Mouse (Mus musculus) MEL (cell line): ENCODE results near the gene Ltc4s. TPM values are rescaled to one million over a fixed set of nuclear protein-coding genes. Genes with fewer than 3 reads are reported as not detected.

Source experiments
- DNase-seq: peaks from one replicate; pipeline ENCODE4 v3.0.0; 2011; ENCODE audit warnings: low read depth, low spot score
- H3K27ac ChIP-seq: 2 replicates; pipeline ENCODE4 v1.5.1; 2012; ENCODE audit warnings: low read depth, mild to moderate bottlenecking, control low read depth, low read length, moderate library complexity; ENCODE audit not compliant: control insufficient read depth
- H3K27me3 ChIP-seq, 2 experiments: fragments of 150-350 bp in 1 of 2; sonication (generic) in 1 of 2; 2 replicates each; pipeline ENCODE4 v1.6.1; 2012; ENCODE audit warnings: low read length in 2 of 2, mild to moderate bottlenecking in 2 of 2, improper control_type of control experiment in 1 of 2, moderate library complexity in 1 of 2; ENCODE audit not compliant: insufficient read depth in 2 of 2, control insufficient read depth in 1 of 2
- H3K36me3 ChIP-seq, 2 experiments: 2 replicates each; pipeline ENCODE4 v1.6.1; 2012 to 2014; ENCODE audit warnings: low read length in 2 of 2, improper control_type of control experiment in 1 of 2, inconsistent platforms in 1 of 2, mild to moderate bottlenecking in 1 of 2; ENCODE audit not compliant: insufficient read depth in 2 of 2, control insufficient read depth in 1 of 2
- H3K4me1 ChIP-seq, 2 experiments: fragments of 150-350 bp in 1 of 2; sonication (generic) in 1 of 2; 2 replicates each; pipeline ENCODE4 v1.6.1; 2012; ENCODE audit warnings: low read length in 2 of 2, improper control_type of control experiment in 1 of 2, mild to moderate bottlenecking in 1 of 2; ENCODE audit not compliant: insufficient read depth in 2 of 2, control insufficient read depth in 1 of 2
- H3K4me3 ChIP-seq, 2 experiments: fragments of 150-350 bp in 1 of 2; sonication (generic) in 1 of 2; 2 replicates each; pipeline ENCODE4 v1.5.1; 2012; ENCODE audit warnings: low read depth in 2 of 2, low read length in 2 of 2, mild to moderate bottlenecking in 2 of 2, moderate library complexity in 2 of 2, control low read depth in 1 of 2, improper control_type of control experiment in 1 of 2; ENCODE audit not compliant: control insufficient read depth in 1 of 2, insufficient read depth in 1 of 2
- H3K79me2 ChIP-seq: 2 replicates; pipeline ENCODE4 v1.6.1; 2012; ENCODE audit warnings: mild to moderate bottlenecking, low read length, moderate library complexity; ENCODE audit not compliant: control insufficient read depth, poor library complexity, insufficient read depth
- H3K9ac ChIP-seq: 2 replicates; pipeline ENCODE4 v1.6.1; 2012; ENCODE audit warnings: low read depth, mild to moderate bottlenecking, control low read depth, low read length, moderate library complexity; ENCODE audit not compliant: control insufficient read depth, poor library complexity, severe bottlenecking
- H3K9me3 ChIP-seq: fragments of 150-350 bp; sonication (generic); replicated peaks from 2 replicates; pipeline ENCODE4 v1.6.1; 2012; ENCODE audit warnings: mild to moderate bottlenecking, low read length, improper control_type of control experiment, moderate library complexity; ENCODE audit not compliant: insufficient read depth
- BHLHE40 ChIP-seq: IDR thresholded peaks from 2 replicates; pipeline ENCODE4 v1.6.1; 2012; ENCODE audit warnings: low read depth, mild to moderate bottlenecking, inconsistent platforms, low read length, improper control_type of control experiment, borderline replicate concordance
- CHD1 ChIP-seq: IDR thresholded peaks from 2 replicates; pipeline ENCODE4 v1.6.1; 2012; ENCODE audit warnings: low read depth, mild to moderate bottlenecking, inconsistent platforms, low read length, improper control_type of control experiment
- CTCF ChIP-seq, 3 experiments: IDR thresholded peaks in 2 of 3; conservative IDR thresholded peaks in 1 of 3; 2 replicates each; pipeline ENCODE4 v1.5.1; 2011 to 2012; ENCODE audit warnings: low read length in 3 of 3, low read depth in 2 of 3, mild to moderate bottlenecking in 2 of 3, improper control_type of control experiment in 1 of 3, inconsistent platforms in 1 of 3, mixed read lengths in 1 of 3, moderate library complexity in 1 of 3; ENCODE audit not compliant: control insufficient read depth in 1 of 3, insufficient read depth in 1 of 3, poor library complexity in 1 of 3, severe bottlenecking in 1 of 3
- E2F4 ChIP-seq: IDR thresholded peaks from 2 replicates; pipeline ENCODE4 v1.6.1; 2011; ENCODE audit warnings: low read depth, low read length, improper control_type of control experiment, borderline replicate concordance
- EP300 ChIP-seq, 2 experiments: IDR thresholded peaks; 2 replicates each; pipeline ENCODE4 v1.6.1; 2011; ENCODE audit warnings: improper control_type of control experiment in 2 of 2, low read length in 2 of 2, low read depth in 1 of 2, mild to moderate bottlenecking in 1 of 2
- ETS1 ChIP-seq: IDR thresholded peaks from 2 replicates; pipeline ENCODE4 v1.6.1; 2012; ENCODE audit warnings: low read depth, mild to moderate bottlenecking, inconsistent platforms, low read length, improper control_type of control experiment, moderate library complexity
- GABPA ChIP-seq: IDR thresholded peaks from 2 replicates; pipeline ENCODE4 v1.6.1; 2012; ENCODE audit warnings: low read depth, mild to moderate bottlenecking, inconsistent platforms, low read length, improper control_type of control experiment, moderate library complexity
- GATA1 ChIP-seq: IDR thresholded peaks from 2 replicates; pipeline ENCODE4 v1.6.1; 2011; ENCODE audit warnings: low read depth, low read length, improper control_type of control experiment
- JUND ChIP-seq: IDR thresholded peaks from 2 replicates; pipeline ENCODE4 v1.6.1; 2011; ENCODE audit warnings: low read depth, mild to moderate bottlenecking, improper control_type of control experiment, low read length
- MAFK ChIP-seq: IDR thresholded peaks from 2 replicates; pipeline ENCODE4 v1.6.1; 2011; ENCODE audit warnings: low read depth, mild to moderate bottlenecking, low read length, improper control_type of control experiment, borderline replicate concordance
- MAX ChIP-seq: IDR thresholded peaks from 2 replicates; pipeline ENCODE4 v1.6.1; 2011; ENCODE audit warnings: low read length, improper control_type of control experiment
- MAZ ChIP-seq: IDR thresholded peaks from 2 replicates; pipeline ENCODE4 v1.6.1; 2012; ENCODE audit warnings: low read depth, mild to moderate bottlenecking, inconsistent platforms, low read length, improper control_type of control experiment
- MEF2A ChIP-seq: IDR thresholded peaks from 2 replicates; pipeline ENCODE4 v1.6.1; 2014; ENCODE audit warnings: low read depth, mild to moderate bottlenecking, inconsistent platforms, low read length, improper control_type of control experiment; ENCODE audit not compliant: poor library complexity, insufficient replicate concordance, severe bottlenecking; ENCODE audit errors: extremely low read depth
- MXI1 ChIP-seq: IDR thresholded peaks from 2 replicates; pipeline ENCODE4 v1.6.1; 2011; ENCODE audit warnings: mild to moderate bottlenecking, low read depth, low read length, improper control_type of control experiment
- MYB ChIP-seq: IDR thresholded peaks from 2 replicates; pipeline ENCODE4 v1.6.1; 2011; ENCODE audit warnings: mild to moderate bottlenecking, low read depth, low read length, improper control_type of control experiment
- NELFE ChIP-seq: IDR thresholded peaks from 2 replicates; pipeline ENCODE4 v1.6.1; 2011; ENCODE audit warnings: low read depth, low read length, improper control_type of control experiment
- POLR2A ChIP-seq, 2 experiments: IDR thresholded peaks; 2 replicates each; pipeline ENCODE4 v1.6.1; 2011 to 2012; ENCODE audit warnings: low read length in 2 of 2, mild to moderate bottlenecking in 2 of 2, control low read depth in 1 of 2, improper control_type of control experiment in 1 of 2, low read depth in 1 of 2, moderate library complexity in 1 of 2; ENCODE audit not compliant: control insufficient read depth in 1 of 2, insufficient read depth in 1 of 2, poor library complexity in 1 of 2
- POLR2AphosphoS5 ChIP-seq: IDR thresholded peaks from 2 replicates; pipeline ENCODE4 v1.6.1; 2012; ENCODE audit warnings: low read depth, borderline replicate concordance, mild to moderate bottlenecking, inconsistent platforms, low read length, moderate library complexity, mixed read lengths
- RAD21 ChIP-seq: IDR thresholded peaks from 2 replicates; pipeline ENCODE4 v1.6.1; 2011; ENCODE audit warnings: mild to moderate bottlenecking, low read depth, low read length, improper control_type of control experiment
- TAL1 ChIP-seq: IDR thresholded peaks from 2 replicates; pipeline ENCODE4 v1.6.1; 2012; ENCODE audit warnings: mild to moderate bottlenecking, inconsistent platforms, low read length, moderate library complexity, mixed read lengths
- TBP ChIP-seq: IDR thresholded peaks from 2 replicates; pipeline ENCODE4 v1.8.0; 2011; ENCODE audit warnings: low read depth, low read length, improper control_type of control experiment
- TCF12 ChIP-seq: IDR thresholded peaks from 2 replicates; pipeline ENCODE4 v1.6.1; 2014; ENCODE audit warnings: low read depth, mild to moderate bottlenecking, inconsistent platforms, low read length, improper control_type of control experiment, moderate library complexity
- UBTF ChIP-seq: IDR thresholded peaks from 2 replicates; pipeline ENCODE4 v1.6.1; 2012; ENCODE audit warnings: low read depth, mild to moderate bottlenecking, inconsistent platforms, low read length, improper control_type of control experiment, moderate library complexity, borderline replicate concordance; ENCODE audit not compliant: insufficient read depth
- USF2 ChIP-seq, 2 experiments: IDR thresholded peaks; 2 replicates each; pipeline ENCODE4 v1.6.1; 2011 to 2012; ENCODE audit warnings: improper control_type of control experiment in 2 of 2, low read length in 2 of 2, borderline replicate concordance in 1 of 2, inconsistent platforms in 1 of 2, low read depth in 1 of 2, mild to moderate bottlenecking in 1 of 2; ENCODE audit not compliant: insufficient read depth in 1 of 2
- ZC3H11A ChIP-seq: IDR thresholded peaks from 2 replicates; pipeline ENCODE4 v1.6.1; 2012; ENCODE audit warnings: low read depth, mild to moderate bottlenecking, inconsistent platforms, low read length, improper control_type of control experiment
- ZKSCAN1 ChIP-seq: IDR thresholded peaks from 2 replicates; pipeline ENCODE4 v1.6.1; 2012; ENCODE audit warnings: low read depth, mild to moderate bottlenecking, inconsistent platforms, low read length, improper control_type of control experiment, moderate library complexity
- ZNF384 ChIP-seq: IDR thresholded peaks from 2 replicates; pipeline ENCODE4 v1.6.1; 2012; ENCODE audit warnings: low read depth, mild to moderate bottlenecking, inconsistent platforms, low read length, improper control_type of control experiment
- polyA plus RNA-seq, 2 experiments: library from polyadenylated mRNA; stranded (reverse) in 1 of 2; unstranded in 1 of 2; fragments of >175 nt in 1 of 2; fragments of >200 nt in 1 of 2; gene quantifications; 2 replicates each; pipeline versions ENCODE4 v1.2.1 to v1.2.4; 2012; ENCODE audit warnings: low replicate concordance in 2 of 2, low read depth in 1 of 2; ENCODE audit not compliant: insufficient read length in 2 of 2, insufficient read depth in 1 of 2, missing spikeins in 1 of 2
- total RNA-seq: library from RNA; depleted of rRNA; stranded (reverse); fragments of 300-350 nt; gene quantifications from 2 replicates; pipeline ENCODE4 v1.2.3, GENCODE M21; 2012

Gene Ltc4s
- total and polyA plus RNA-seq, 3 experiments = 3.1 to 3.4 TPM; not detected in 1

DNA sequence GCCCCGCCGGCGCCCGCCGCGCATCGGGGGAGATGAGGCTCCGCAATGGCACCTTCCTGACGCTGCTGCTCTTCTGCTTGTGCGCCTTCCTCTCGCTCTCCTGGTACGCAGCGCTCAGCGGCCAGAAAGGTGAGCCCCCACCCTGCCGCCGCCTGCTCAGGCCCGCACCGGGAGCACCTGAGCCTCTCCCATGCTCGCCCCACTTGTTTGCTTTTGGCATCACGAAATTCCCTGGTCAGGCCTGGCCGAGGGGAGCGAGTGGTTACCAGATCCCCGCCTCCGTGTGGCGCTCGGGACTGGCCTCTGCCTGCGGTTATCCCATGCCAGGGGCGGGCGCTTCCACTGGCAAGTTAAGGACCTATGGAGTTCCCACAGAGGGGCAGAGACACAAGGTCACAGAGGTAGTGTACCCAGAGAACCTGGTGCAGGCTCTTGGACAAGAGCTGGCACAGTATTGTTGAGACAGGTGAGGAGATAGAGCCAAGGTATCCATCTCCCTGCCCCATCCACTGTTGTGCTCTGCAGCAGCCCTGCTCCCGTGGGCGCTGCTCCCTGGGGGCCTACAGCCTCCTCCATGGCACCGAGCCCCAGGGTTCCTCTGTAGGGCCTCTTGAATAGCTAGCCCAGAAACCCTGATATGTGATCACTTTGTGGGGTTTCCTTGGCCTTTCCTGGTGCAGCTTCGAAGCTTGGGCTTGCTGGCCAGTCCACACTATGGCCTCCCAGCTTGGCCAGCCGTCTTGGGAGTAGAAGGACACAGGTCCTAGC is 12.6 kb downstream of the Ltc4s start:
- H3K79me2 ChIP-seq = peaks cover 12% of the 10 kb centered on the region
- H3K4me3 ChIP-seq = peak overlapping the region; percentile 81 to 91
- peak overlapping the region; percentile 42 for H3K27ac ChIP-seq
- H3K36me3 ChIP-seq = peaks cover 0 to 12% of the 10 kb centered on the region in 2 experiments; a peak in 2 of 4 replicates
- no peaks in the 10 kb centered on the region for H3K9me3 ChIP-seq
- TF ChIP-seq MAZ = 0 out of 2 replicates have a peak, but pooled peaks have one; percentile 13
- TF ChIP-seq UBTF = peak; percentile 61; the same call in 1 of the 2 replicates
- no peak for TF ChIP-seq GABPA
- TF ChIP-seq E2F4 = no peak
- TF ChIP-seq TAL1 = no peak
- TF ChIP-seq BHLHE40 = no peak
- TF ChIP-seq GATA1 = no peak
- TF ChIP-seq POLR2AphosphoS5 = no peak
- peak; percentile 31; the same call in 1 of the 2 replicates for TF ChIP-seq MXI1
- TF ChIP-seq MYB = no peak
- peak overlapping the region; percentile 87 for H3K9ac ChIP-seq
- peaks cover 6 to 21% of the 10 kb centered on the region in 2 experiments; a peak in 3 of 4 replicates for H3K4me1 ChIP-seq
- no peaks in the 10 kb centered on the region for H3K27me3 ChIP-seq
- peak; percentile 69 for DNase-seq

DNA sequence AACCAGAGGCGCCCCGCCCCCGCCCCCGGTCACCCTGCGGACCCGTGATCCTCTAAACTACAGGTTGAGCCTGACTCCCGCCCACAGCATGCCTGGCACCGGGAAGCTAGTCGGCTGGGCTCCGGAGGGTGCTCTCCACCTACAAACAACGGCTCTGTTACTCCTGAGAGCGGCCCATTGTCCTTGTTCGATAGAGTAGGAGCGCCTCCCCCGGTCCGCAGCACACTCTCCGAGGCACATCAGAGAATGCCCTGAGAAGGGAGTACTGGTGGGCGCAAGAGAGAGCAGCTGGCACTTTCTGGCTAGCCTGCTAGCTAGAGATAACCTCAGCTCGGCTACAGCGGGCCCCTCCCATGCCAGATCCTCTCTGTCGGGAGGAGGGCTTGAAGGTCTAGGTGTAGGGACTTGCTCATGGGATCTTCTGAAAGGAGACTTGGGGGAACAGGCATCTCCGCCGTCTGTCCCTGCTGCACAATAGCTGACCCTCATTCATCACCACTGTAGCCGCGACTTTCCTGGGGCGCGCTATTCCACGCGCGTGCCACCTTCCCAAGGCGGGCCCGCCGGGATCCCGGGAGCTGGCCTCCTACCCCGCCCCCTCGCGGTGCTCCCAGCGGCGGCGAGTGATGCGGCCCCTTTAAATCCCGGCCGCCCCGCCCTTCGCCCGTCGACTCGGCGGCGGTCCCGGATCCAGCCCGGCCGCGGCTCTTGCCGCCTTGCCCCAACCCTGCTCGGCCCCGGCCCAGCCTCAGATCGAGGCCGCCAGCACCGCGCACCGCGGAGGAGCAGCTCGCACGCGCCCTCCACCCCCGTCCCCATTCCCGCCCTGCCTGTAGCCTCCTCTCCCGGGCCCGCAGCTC is 13.5 kb downstream of the Ltc4s start:
- peak; percentile 97 for DNase-seq
- H3K4me1 ChIP-seq = peaks cover 6 to 21% of the 10 kb centered on the region in 2 experiments; a peak in 3 of 4 replicates
- no peaks in the 10 kb centered on the region for H3K9me3 ChIP-seq
- no peaks in the 10 kb centered on the region for H3K27me3 ChIP-seq
- H3K9ac ChIP-seq = peak overlapping the region; percentile 87
- peaks cover 0 to 12% of the 10 kb centered on the region in 2 experiments; a peak in 2 of 4 replicates for H3K36me3 ChIP-seq
- H3K4me3 ChIP-seq = peak overlapping the region; percentile 81 to 91
- H3K79me2 ChIP-seq = peaks cover 12% of the 10 kb centered on the region
- peak overlapping the region; percentile 84 for H3K27ac ChIP-seq
- peak; percentile 90 for TF ChIP-seq TCF12
- no peak for TF ChIP-seq JUND
- peak in 2 of 3 experiments; percentile 32; a peak in 4 of 6 replicates for TF ChIP-seq CTCF (IDR thresholded peaks at IDR 0.05 in 2 of 3, conservative IDR thresholded peaks at IDR 0.05 in 1 of 3; ENCODE audit: control insufficient read depth in 1 of 3, insufficient read depth in 1 of 3, low read depth in 2 of 3, low read length in 3 of 3, poor library complexity in 1 of 3, severe bottlenecking in 1 of 3)
- no peak for TF ChIP-seq USF2 (IDR thresholded peaks at IDR 0.05; ENCODE audit: borderline replicate concordance in 1 of 2, insufficient read depth in 1 of 2, low read depth in 1 of 2, low read length in 2 of 2)
- TF ChIP-seq MEF2A = no peak
- TF ChIP-seq NELFE = peak; percentile 69
- peak; percentile 85 for TF ChIP-seq GATA1
- peak; percentile 57; the same call in 1 of the 2 replicates for TF ChIP-seq E2F4
- TF ChIP-seq POLR2AphosphoS5 = 0 out of 2 replicates have a peak, but pooled peaks have one; percentile 58
- no peak for TF ChIP-seq MAFK
- TF ChIP-seq ZKSCAN1 = no peak
- TF ChIP-seq ETS1 = peak; percentile 86
- TF ChIP-seq CHD1 = no peak; the same call in 1 of the 2 replicates
- peak; percentile 56; the same call in 1 of the 2 replicates for TF ChIP-seq MAX
- peak; percentile 13 for TF ChIP-seq RAD21
- TF ChIP-seq ZNF384 = no peak
- no peak for TF ChIP-seq ZC3H11A
- peak; percentile 80 for TF ChIP-seq TBP
- TF ChIP-seq POLR2A (IDR thresholded peaks at IDR 0.05; ENCODE audit: control insufficient read depth in 1 of 2, insufficient read depth in 1 of 2, low read depth in 1 of 2, low read length in 2 of 2, poor library complexity in 1 of 2) = peak; percentile 75 to 77
- peak; percentile 51 to 86 for TF ChIP-seq EP300 (IDR thresholded peaks at IDR 0.05; ENCODE audit: low read depth in 1 of 2, low read length in 2 of 2)
- TF ChIP-seq GABPA = no peak
